Mouse (Mus musculus) spleen, adult 10 weeks (tissue): Measurements from ENCODE around the gene Ppp1r11. TPM values are rescaled to one million over a fixed set of nuclear protein-coding genes. Genes with fewer than 3 reads are reported as not detected.

Source experiments
- polyA plus RNA-seq: library from polyadenylated mRNA; stranded (reverse); fragments of 350-450 nt; fragmentation: Illumina TruSeq; extraction: RNeasy Lipid Tissue Mini Kit (QIAGEN cat#74804); gene quantifications from one replicate; pipeline ENCODE4 v1.2.3, GENCODE M21; 2015; ENCODE audit warnings: low replicate concordance; ENCODE audit not compliant: insufficient read depth

Ppp1r11 gene
- 80.6 TPM for polyA plus RNA-seq

DNA sequence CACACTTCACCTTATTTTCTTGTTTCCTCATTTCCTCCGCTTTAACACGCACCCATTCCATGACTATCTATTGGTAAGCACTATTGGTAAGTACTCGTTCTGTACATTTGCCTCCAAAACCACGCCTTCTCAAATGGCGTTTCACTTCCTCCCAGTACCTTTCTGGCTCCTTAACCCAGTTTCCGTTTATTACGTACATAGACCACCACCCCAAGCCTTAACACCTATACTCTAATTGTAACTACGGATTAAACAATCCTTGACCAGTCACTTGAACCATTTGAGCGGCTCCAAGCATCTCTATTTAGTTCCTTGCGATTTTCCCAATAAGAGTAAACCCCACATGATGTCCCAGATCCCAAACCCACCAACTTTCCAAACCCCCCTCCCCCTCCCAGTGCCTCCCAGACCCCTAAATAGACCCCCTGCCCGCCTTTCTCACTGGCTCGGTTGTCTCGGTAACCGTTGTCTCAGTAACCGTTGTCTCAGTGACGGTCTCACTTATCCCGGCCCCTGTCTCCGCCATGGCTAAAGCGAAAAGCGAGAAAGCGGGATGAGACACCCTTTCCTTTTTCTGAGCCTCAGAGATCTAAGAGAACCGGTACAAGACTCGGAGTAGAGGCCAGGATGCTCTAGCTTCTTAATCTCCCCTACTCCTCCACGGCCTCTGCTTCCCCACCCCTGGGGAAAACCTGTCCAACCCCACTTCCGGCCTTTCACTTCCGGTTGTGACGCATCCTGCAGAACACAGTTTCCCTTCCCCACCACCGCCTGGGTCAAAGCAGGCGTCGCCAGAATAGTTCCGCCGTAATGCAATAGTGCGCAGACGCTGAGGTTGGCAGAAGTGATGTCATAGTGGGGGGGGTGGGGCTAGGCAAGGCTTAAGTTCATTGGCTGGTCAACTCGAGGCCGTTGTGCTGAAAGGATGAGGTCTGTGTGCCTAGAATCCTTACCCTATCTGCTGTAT, at the start of gene Ppp1r11:
Ppp1r11 (minus strand) TSS at position 761 of the 967 bp plus-strand sequence.

DNA sequence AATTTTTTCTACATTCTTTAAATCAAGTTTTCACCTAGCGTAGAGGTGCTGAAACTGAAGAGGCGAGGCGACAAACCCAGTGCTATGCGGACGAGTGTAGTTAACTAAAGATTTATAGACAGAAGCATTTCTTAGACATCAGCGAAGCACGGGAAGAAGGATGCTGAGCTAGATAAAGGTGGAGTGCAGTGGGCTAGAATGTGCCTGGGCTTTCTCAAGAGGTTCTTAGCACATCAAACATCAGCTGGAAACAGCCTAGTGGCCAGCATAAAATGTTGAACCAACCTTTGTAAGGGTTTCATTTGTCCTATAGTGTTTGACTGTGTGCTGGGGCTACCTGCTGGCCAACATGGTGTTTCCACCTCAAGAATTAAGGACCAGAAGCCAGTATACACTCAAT, 49.3 kb upstream of the Ppp1r11 start, which contains the start of gene Zfp57:
Zfp57 (plus strand) TSS at position 301 of the 400 bp plus-strand sequence.

DNA sequence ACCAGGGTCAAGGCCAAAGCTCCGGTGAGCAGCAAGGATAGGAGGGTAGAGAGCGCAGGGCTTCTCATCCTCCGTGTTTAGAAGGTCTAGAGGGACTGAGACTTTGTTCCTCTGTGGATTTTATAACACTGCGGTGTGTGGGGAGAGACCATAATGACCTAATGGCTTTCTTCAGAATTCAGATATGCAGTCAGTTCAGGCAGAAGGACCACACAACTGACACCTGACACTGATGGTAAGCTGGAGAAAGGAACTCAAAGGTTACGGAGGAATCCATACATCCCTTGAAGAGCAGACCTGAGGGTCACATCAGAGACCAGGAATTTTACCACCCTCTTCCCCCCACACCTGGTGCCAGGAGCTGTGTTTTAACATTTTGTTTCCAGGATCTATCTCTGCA, 37.9 kb upstream of the Ppp1r11 start, which contains the start of gene H2-M5:
H2-M5 (minus strand) TSS at position 101 of the 400 bp plus-strand sequence.

DNA sequence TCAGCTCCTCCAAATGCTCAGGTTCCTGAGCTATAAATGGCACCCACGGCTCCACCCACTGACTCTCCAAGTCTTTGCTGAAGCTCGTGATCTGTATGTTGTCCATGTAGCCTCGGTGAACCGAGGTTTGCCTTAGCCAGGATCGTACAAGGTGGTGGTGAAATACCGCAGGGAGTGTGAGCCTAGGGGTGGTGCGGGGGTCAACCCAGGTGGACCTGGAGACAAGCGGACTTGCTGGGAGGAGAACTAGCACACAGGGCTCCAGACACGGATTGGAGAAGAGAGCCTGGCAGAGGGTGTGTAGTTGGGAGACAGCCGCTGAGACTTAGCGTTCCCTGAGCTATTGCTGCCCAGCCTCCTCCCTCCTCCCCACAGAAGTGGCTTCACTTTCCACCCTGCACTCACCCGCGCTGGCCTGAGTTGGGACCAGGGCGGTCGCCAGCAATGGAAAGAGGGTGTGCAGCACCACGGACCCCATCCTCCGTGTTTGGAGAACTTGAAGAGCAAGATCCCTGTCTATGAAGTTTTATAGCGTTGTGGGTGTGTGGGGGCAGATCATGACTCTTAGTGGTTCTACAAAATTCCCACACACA, 29.8 kb upstream of the Ppp1r11 start, which contains the start of gene 2410137M14Rik:
2410137M14Rik (minus strand) TSS at position 17 of the 593 bp plus-strand sequence.

DNA sequence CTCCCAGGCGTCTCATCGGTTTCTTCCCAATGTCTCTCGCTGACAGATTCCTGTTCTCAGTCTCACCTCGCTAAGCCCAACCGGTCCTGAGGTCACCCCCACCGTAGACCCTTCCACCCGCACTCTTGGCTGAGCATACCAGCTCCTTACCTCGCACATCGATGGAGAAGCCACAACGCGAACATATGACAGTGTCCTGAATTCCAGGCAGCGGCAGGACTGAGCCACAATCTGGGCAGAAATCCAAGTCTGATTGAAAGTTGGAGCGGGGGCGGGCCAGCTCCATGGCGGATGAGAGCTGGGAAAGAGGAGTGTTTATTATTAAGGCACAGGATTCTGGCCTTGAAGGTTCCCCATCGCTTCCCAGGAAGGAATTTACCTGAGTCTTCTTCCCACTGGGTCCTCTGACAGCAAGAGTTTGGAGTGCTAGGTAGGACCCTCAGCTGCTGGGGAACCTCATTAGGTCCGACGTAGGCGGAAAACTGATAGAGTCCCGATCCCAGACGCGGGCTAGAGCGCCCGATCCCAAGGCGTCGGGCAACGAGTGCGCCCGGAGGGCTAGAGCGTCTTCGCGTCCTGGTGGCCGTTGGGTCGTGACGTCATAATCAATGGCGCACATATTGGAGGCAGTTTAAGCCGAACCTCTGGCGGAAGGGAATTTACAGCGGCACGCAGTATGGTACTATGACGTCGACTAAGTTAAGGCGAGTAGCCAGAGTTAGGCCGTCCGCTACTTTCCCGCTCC, 6.6 kb upstream of the Ppp1r11 start, which contains the start of the genes Znrd1 and Znrd1as:
Znrd1 (minus strand) TSS at position 561 of the 745 bp plus-strand sequence.
Znrd1as (plus strand) TSS at position 594 of the 745 bp plus-strand sequence.

DNA sequence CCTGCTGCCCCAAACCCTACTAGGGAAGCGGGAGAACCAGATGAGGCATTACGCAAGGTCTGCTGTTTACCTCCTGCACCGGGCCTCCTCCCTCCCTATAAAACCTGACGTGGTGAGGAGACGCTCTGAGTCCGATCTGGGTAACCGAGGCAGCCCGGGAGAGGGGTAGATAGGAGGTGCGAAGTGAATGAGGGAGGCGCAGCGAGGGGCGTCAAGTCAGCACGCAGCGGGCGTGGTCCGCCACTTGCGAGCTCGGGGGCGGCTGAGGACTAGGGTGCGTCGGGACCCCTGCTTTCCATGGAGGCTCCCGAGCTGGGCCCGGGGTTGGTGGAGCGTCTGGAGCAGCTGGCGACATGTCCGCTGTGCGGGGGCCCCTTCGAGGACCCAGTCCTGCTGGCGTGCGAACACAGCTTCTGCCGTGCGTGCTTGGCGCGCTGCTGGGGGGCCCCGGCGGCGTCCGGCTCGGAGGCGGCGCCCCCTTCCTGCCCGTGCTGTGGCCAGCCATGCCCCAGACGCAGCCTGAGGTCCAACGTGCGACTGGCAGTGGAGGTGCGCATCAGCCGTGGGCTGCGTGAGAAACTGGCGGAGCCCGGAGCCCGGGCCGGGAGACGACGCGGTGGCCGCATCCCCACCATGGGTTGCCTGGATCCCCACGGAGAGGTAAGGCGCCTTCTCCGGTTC, 8.6 kb downstream of the Ppp1r11 start, which contains the start of gene Rnf39:
Rnf39 (plus strand) TSS at position 128 of the 681 bp plus-strand sequence.

Other genes starting within 250 kb of the Ppp1r11 start
- gene H2-M10.5, start 178.8 kb downstream of the Ppp1r11 start, polyA plus RNA-seq = not detected
- not detected for gene H2-M10.6, start 139.6 kb downstream of the Ppp1r11 start, polyA plus RNA-seq
- 152 TPM for gene Trim26, start 114.6 kb downstream of the Ppp1r11 start, polyA plus RNA-seq
- gene Trim15, start 84.5 kb downstream of the Ppp1r11 start, polyA plus RNA-seq = not detected
- gene Trim10, start 82.2 kb downstream of the Ppp1r11 start, polyA plus RNA-seq = 35.2 TPM
- 0.21 TPM for gene Trim40, start 61.6 kb downstream of the Ppp1r11 start, polyA plus RNA-seq
- gene Trim31, start 53.6 kb downstream of the Ppp1r11 start, polyA plus RNA-seq = not detected
- gene Rnf39, start 8.8 kb downstream of the Ppp1r11 start, polyA plus RNA-seq = 0.47 TPM
- 71.5 TPM for gene Znrd1, start 6.8 kb upstream of the Ppp1r11 start, polyA plus RNA-seq
- 12.9 TPM for gene Znrd1as, start 6.9 kb upstream of the Ppp1r11 start, polyA plus RNA-seq
- gene 2410137M14Rik, start 29.5 kb upstream of the Ppp1r11 start, polyA plus RNA-seq = not detected
- 0.87 TPM for gene H2-M5, start 37.8 kb upstream of the Ppp1r11 start, polyA plus RNA-seq
- gene Zfp57, start 49.4 kb upstream of the Ppp1r11 start, polyA plus RNA-seq = 3.0 TPM
- gene Mog, start 71.7 kb upstream of the Ppp1r11 start, polyA plus RNA-seq = not detected
- 60.3 TPM for gene Gabbr1, start 94.2 kb upstream of the Ppp1r11 start, polyA plus RNA-seq
- not detected for gene Olfr90, start 136.8 kb upstream of the Ppp1r11 start, polyA plus RNA-seq
- gene Olfr91, start 146.5 kb upstream of the Ppp1r11 start, polyA plus RNA-seq = not detected
- not detected for gene Olfr92, start 168.3 kb upstream of the Ppp1r11 start, polyA plus RNA-seq
- gene Olfr93, start 209.8 kb upstream of the Ppp1r11 start, polyA plus RNA-seq = not detected
- 32.4 TPM for gene Ubd, start 242.2 kb upstream of the Ppp1r11 start, polyA plus RNA-seq
- gene Olfr94, start 249.3 kb upstream of the Ppp1r11 start, polyA plus RNA-seq = not detected